Mouse (Mus musculus) olfactory bulb, adult 2 months (tissue): ENCODE data around the gene Inhba.

Experiments used
- CTCF ChIP-seq: fragments of 200-500 bp; IDR thresholded peaks from 2 replicates; pipeline ENCODE4 v1.5.1; 2012; ENCODE audit warnings: low read depth, mild to moderate bottlenecking, low read length, moderate library complexity; ENCODE audit not compliant: insufficient read depth
- POLR2A ChIP-seq: fragments of 200-500 bp; IDR thresholded peaks from 2 replicates; pipeline ENCODE4 v1.6.1; 2012; ENCODE audit warnings: mild to moderate bottlenecking, low read depth, low read length, moderate library complexity; ENCODE audit not compliant: insufficient read depth

DNA sequence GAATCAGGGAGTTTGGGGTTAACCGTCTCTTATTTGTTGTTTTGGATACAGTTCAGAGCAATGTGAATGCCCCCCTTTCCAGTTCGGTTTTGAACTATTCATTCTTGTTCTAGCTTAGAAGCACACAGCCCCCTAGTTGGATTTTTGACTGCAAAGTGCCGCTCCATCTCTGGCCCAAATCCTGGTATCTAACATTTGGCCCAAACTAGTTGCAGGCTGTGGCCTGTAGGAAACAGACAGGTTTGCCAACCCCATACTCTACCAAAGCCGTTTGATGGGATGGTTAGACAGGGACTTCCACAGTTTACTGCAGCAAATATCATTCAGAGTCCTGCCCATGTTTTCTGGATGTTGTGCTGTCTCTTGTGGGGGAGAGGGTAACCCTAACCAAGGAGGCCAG, 1.1 kb upstream of the Inhba start:
- TF ChIP-seq POLR2A (no peak), CTCF (no peak)
